Mouse (Mus musculus): ENCODE results near the gene Med10. TPM values are rescaled to one million over a fixed set of nuclear protein-coding genes. Genes with fewer than 3 reads are reported as not detected.

Gene Med10
- 163 TPM for polyA plus RNA-seq (2017; shearing (Covaris generic))

GRCm38 (mm10) chr13:69802095-69802494, at the start of gene Med10:
TSS of gene Med10 (plus strand) at chr13:69802395.

Other genes starting within 250 kb of the Med10 start
- gene Srd5a1, start 191.0 kb upstream of the Med10 start, polyA plus RNA-seq (2017; shearing (Covaris generic)) = 0.61 TPM
- not detected for gene Ube2ql1, start 62.5 kb upstream of the Med10 start, polyA plus RNA-seq (2017; shearing (Covaris generic))

All from activated CD4-positive, CD25-positive, alpha-beta regulatory T cell, adult 9 weeks (primary cell).